Mouse (Mus musculus): ENCODE measurements around the gene Elavl2. TPM values are rescaled to one million over a fixed set of nuclear protein-coding genes. Genes with fewer than 3 reads are reported as not detected.

Gene Elavl2
- 134 and 140 TPM in 2 replicates for polyA plus RNA-seq (2014; fragmentation: Nextera tagmentation; extraction: Ambion mirVana)

- Histone ChIP-seq H3K36me3 (ENCODE audit: control insufficient read depth, insufficient read depth, low read length) (no peaks in the 10 kb centered on the region), H3K4me1 (ENCODE audit: control insufficient read depth, insufficient read depth, low read length) (peaks cover 8% of the 10 kb centered on the region; the same call in 1 of the 2 replicates), H3K27me3 (replicated peaks; ENCODE audit: control insufficient read depth, insufficient read depth, low read length) (no peaks in the 10 kb centered on the region), H3K9ac (ENCODE audit: low read length) (peak within 1 kb of the TSS; percentile 61), H3K9me3 (replicated peaks; ENCODE audit: control insufficient read depth, low read length) (no peaks in the 10 kb centered on the region), H3K4me3 (ENCODE audit: low read depth, low read length) (peak within 1 kb of the TSS; percentile 43), H3K4me2 (ENCODE audit: low read length) (peak within 1 kb of the TSS; percentile 96), H3K27ac (ENCODE audit: low read depth, low read length) (peak within 1 kb of the TSS; percentile 52; the same call in 1 of the 2 replicates)
- peak; percentile 68 for ATAC-seq
- no peak for DNase-seq (ENCODE audit: low spot score)
- WGBS, result 1% methylated on average over 28 of the region's 28 CpGs
Observed at GRCm38 (mm10) chr4:91400423-91400822, at the start of gene Elavl2. Gene Elavl2, minus strand, starts transcription at chr4:91400785.

DNA sequence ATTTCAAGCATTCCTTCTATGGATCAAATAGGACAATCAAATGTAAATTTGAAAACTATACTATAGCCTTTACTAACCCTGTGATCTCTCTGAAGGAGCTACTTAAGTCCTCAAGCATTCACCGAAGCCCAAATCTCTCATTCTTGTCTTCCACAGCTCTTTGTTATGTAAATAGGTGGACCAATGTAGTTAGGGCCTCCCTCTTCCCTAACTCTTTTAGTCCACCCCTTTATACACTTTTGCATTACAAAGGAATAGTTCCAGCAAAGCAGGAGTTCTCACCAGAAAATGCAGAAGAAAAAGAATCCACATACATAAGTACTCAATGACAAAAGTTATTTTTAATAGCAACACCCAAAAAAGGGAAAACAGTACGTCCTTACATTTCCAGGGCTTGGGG is 47.3 kb upstream of the Elavl2 start:
- H3K9me3 ChIP-seq (replicated peaks; ENCODE audit: control insufficient read depth, low read length), result no peaks in the 10 kb centered on the region
- no peak overlapping the region for H3K4me3 ChIP-seq (ENCODE audit: low read depth, low read length)
- DNase-seq (ENCODE audit: low spot score), result peak; percentile 2
- no peaks in the 10 kb centered on the region for H3K36me3 ChIP-seq (ENCODE audit: control insufficient read depth, insufficient read depth, low read length)
- no peaks in the 10 kb centered on the region for H3K27me3 ChIP-seq (replicated peaks; ENCODE audit: control insufficient read depth, insufficient read depth, low read length)
- WGBS, result 2% methylated on average over 2 of the region's 2 CpGs
- no peak overlapping the region for H3K27ac ChIP-seq (ENCODE audit: low read depth, low read length)
- ATAC-seq, result no peak
- no peaks in the 10 kb centered on the region for H3K4me1 ChIP-seq (ENCODE audit: control insufficient read depth, insufficient read depth, low read length)
- no peak overlapping the region for H3K9ac ChIP-seq (ENCODE audit: low read length)
- no peak overlapping the region for H3K4me2 ChIP-seq (ENCODE audit: low read length)

- H3K27me3 ChIP-seq (replicated peaks; ENCODE audit: control insufficient read depth, insufficient read depth, low read length), result no peaks in the 10 kb centered on the region
- no peaks in the 10 kb centered on the region for H3K36me3 ChIP-seq (ENCODE audit: control insufficient read depth, insufficient read depth, low read length)
- no peak overlapping the region for H3K4me3 ChIP-seq (ENCODE audit: low read depth, low read length)
- H3K9ac ChIP-seq (ENCODE audit: low read length), result no peak overlapping the region
- H3K4me1 ChIP-seq (ENCODE audit: control insufficient read depth, insufficient read depth, low read length), result no peaks in the 10 kb centered on the region
- H3K27ac ChIP-seq (ENCODE audit: low read depth, low read length), result no peak overlapping the region
- ATAC-seq (no peak), DNase-seq (ENCODE audit: low spot score) (no peak)
- no peak overlapping the region for H3K4me2 ChIP-seq (ENCODE audit: low read length)
- H3K9me3 ChIP-seq (replicated peaks; ENCODE audit: control insufficient read depth, low read length), result no peaks in the 10 kb centered on the region
- 76% methylated on average over 1 of the region's 1 CpGs for WGBS
Observed at GRCm38 (mm10) chr4:91415582-91415981, 15.0 kb upstream of the Elavl2 start.

- no peak for ATAC-seq
- Histone ChIP-seq H3K4me1 (ENCODE audit: control insufficient read depth, insufficient read depth, low read length) (peaks cover 4% of the 10 kb centered on the region; the same call in 1 of the 2 replicates), H3K9me3 (replicated peaks; ENCODE audit: control insufficient read depth, low read length) (no peaks in the 10 kb centered on the region), H3K9ac (ENCODE audit: low read length) (no peak overlapping the region), H3K4me2 (ENCODE audit: low read length) (no peak overlapping the region), H3K4me3 (ENCODE audit: low read depth, low read length) (no peak overlapping the region), H3K36me3 (ENCODE audit: control insufficient read depth, insufficient read depth, low read length) (no peaks in the 10 kb centered on the region), H3K27ac (ENCODE audit: low read depth, low read length) (no peak overlapping the region), H3K27me3 (replicated peaks; ENCODE audit: control insufficient read depth, insufficient read depth, low read length) (no peaks in the 10 kb centered on the region)
- no peak for DNase-seq (ENCODE audit: low spot score)
- WGBS, result 78% methylated on average over 3 of the region's 3 CpGs
Observed at GRCm38 (mm10) chr4:91405047-91405446, 4.5 kb upstream of the Elavl2 start.

DNA sequence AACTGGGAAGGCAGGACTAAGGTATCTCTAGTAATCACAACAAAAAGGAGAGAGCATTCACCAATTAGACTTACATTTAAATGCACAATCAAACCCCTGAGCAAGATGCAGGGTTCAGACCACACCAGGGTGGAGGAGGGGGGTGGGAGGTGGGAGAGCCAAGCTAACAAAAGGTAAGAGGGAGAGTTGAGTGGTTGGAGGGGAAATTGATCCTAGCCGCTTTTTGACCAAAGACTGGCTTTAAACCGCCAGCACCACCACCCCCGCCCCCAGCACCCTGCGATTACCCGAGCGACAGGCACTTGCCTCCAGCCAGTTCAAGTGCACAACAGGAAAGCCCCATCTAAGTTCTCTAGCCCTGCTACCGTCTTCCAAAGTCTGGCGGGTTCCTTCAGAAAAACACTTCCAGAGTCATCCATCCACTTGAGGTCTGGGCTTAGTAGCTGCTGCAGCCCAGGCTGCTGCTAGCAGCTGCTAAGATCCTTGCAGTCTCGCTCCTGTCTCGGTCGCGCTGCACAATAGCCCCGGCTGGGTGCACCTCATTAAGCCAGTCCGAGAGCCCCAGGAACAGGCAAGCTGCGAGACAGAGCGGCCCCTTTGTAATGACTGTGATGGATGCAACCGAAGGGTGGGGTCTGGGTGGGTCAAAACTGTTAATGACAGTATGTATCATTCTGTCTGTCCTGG is 932 bp downstream of the Elavl2 start:
- ATAC-seq (peak; percentile 94), DNase-seq (ENCODE audit: low spot score) (peak; percentile 77)
- Histone ChIP-seq H3K9ac (ENCODE audit: low read length) (peak overlapping the region; percentile 61), H3K4me1 (ENCODE audit: control insufficient read depth, insufficient read depth, low read length) (peaks cover 8% of the 10 kb centered on the region; the same call in 1 of the 2 replicates), H3K9me3 (replicated peaks; ENCODE audit: control insufficient read depth, low read length) (no peaks in the 10 kb centered on the region), H3K4me3 (ENCODE audit: low read depth, low read length) (peak overlapping the region; percentile 43), H3K36me3 (ENCODE audit: control insufficient read depth, insufficient read depth, low read length) (no peaks in the 10 kb centered on the region), H3K27ac (ENCODE audit: low read depth, low read length) (peak overlapping the region; percentile 52; the same call in 1 of the 2 replicates), H3K4me2 (ENCODE audit: low read length) (peak overlapping the region; percentile 96), H3K27me3 (replicated peaks; ENCODE audit: control insufficient read depth, insufficient read depth, low read length) (no peaks in the 10 kb centered on the region)
- under 1% methylated on average over 17 of the region's 17 CpGs for WGBS

GRCm38 (mm10) chr4:91391987-91392598 is 8.5 kb downstream of the Elavl2 start:
- Histone ChIP-seq H3K4me2 (ENCODE audit: low read length) (no peak overlapping the region), H3K27me3 (replicated peaks; ENCODE audit: control insufficient read depth, insufficient read depth, low read length) (no peaks in the 10 kb centered on the region), H3K27ac (ENCODE audit: low read depth, low read length) (no peak overlapping the region), H3K4me1 (ENCODE audit: control insufficient read depth, insufficient read depth, low read length) (no peaks in the 10 kb centered on the region), H3K9me3 (replicated peaks; ENCODE audit: control insufficient read depth, low read length) (no peaks in the 10 kb centered on the region), H3K36me3 (ENCODE audit: control insufficient read depth, insufficient read depth, low read length) (no peaks in the 10 kb centered on the region), H3K9ac (ENCODE audit: low read length) (no peak overlapping the region), H3K4me3 (ENCODE audit: low read depth, low read length) (no peak overlapping the region)
- DNase-seq (ENCODE audit: low spot score), result peak; percentile 42
- WGBS, result 63% methylated on average over 5 of the region's 5 CpGs
- ATAC-seq, result peak; percentile 46

DNA sequence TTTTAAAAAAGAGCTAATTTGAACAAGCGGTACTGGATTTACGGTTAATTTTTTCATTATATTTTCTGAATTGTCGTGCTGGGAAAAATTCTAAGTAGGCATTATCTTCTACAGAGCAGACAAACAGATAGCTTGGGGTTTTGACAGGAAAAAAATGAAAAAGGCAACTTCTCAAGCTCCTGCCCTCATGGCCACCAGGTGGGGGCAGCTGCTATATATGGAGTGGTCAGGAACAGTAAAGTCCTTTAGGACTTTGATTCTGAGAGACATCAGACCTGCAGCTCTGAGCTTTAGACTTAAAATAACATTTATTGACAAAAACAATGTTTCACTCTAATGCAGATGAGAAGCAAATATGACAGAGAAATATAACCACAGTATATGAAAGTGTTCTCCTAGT is 12.9 kb downstream of the Elavl2 start:
- Histone ChIP-seq H3K4me2 (ENCODE audit: low read length) (no peak overlapping the region), H3K4me1 (ENCODE audit: control insufficient read depth, insufficient read depth, low read length) (no peaks in the 10 kb centered on the region), H3K4me3 (ENCODE audit: low read depth, low read length) (no peak overlapping the region), H3K9ac (ENCODE audit: low read length) (no peak overlapping the region), H3K27me3 (replicated peaks; ENCODE audit: control insufficient read depth, insufficient read depth, low read length) (no peaks in the 10 kb centered on the region), H3K36me3 (ENCODE audit: control insufficient read depth, insufficient read depth, low read length) (no peaks in the 10 kb centered on the region), H3K27ac (ENCODE audit: low read depth, low read length) (no peak overlapping the region), H3K9me3 (replicated peaks; ENCODE audit: control insufficient read depth, low read length) (no peaks in the 10 kb centered on the region)
- no peak for ATAC-seq
- no peak for DNase-seq (ENCODE audit: low spot score)
- WGBS, result 94% methylated on average over 3 of the region's 3 CpGs

DNA sequence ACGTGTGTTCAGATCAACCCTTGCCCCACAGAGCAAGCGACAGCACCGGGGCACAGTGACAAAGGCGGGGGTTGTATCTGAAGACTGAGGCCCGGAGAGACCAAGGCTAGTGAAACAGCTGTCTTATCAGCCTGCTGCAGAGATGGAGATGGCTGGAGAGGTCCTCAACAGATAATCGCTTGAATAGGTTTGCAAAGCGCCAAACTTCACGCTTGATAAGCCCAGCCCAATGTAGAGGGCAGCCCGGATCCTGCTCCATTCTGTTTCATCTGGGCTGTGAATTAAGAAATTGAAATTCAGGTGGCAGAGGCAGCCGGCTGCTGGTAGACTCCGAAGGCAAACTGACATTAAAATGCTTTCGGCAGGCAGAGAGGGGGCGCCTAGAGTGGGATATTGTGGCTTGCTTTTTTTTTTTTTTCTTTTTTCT is 19.4 kb downstream of the Elavl2 start:
- peak overlapping the region; percentile 55 for H3K9ac ChIP-seq (ENCODE audit: low read length)
- peak overlapping the region; percentile 31 for H3K4me3 ChIP-seq (ENCODE audit: low read depth, low read length)
- no peaks in the 10 kb centered on the region for H3K36me3 ChIP-seq (ENCODE audit: control insufficient read depth, insufficient read depth, low read length)
- peak overlapping the region; percentile 79 for H3K4me2 ChIP-seq (ENCODE audit: low read length)
- H3K9me3 ChIP-seq (replicated peaks; ENCODE audit: control insufficient read depth, low read length), result no peaks in the 10 kb centered on the region
- DNase-seq (ENCODE audit: low spot score) (peak; percentile 69), ATAC-seq (0 out of 2 replicates have a peak, but pooled peaks have one; percentile 1)
- H3K27ac ChIP-seq (ENCODE audit: low read depth, low read length), result no peak overlapping the region; the same call in 1 of the 2 replicates
- peaks cover 5% of the 10 kb centered on the region for H3K4me1 ChIP-seq (ENCODE audit: control insufficient read depth, insufficient read depth, low read length)
- H3K27me3 ChIP-seq (replicated peaks; ENCODE audit: control insufficient read depth, insufficient read depth, low read length), result no peaks in the 10 kb centered on the region
- 1% methylated on average over 13 of the region's 13 CpGs for WGBS

Data from forebrain, embryonic 14.5 days (tissue).